Mouse (Mus musculus) brain, embryonic 14.5 days (tissue): ENCODE data around the gene Dnase1l2.

Source experiments
- CTCF ChIP-seq: fragments of 200-500 bp; IDR thresholded peaks from 2 replicates; pipeline ENCODE4 v1.5.1; 2012; ENCODE audit warnings: inconsistent platforms, mild to moderate bottlenecking, moderate library complexity, borderline replicate concordance; ENCODE audit not compliant: insufficient read depth, insufficient read length; ENCODE audit errors: extremely low read depth
- POLR2A ChIP-seq: fragments of 200-500 bp; IDR thresholded peaks from 2 replicates; pipeline ENCODE4 v1.6.1; 2012; ENCODE audit warnings: mild to moderate bottlenecking, inconsistent platforms, borderline replicate concordance; ENCODE audit not compliant: poor library complexity, insufficient read depth, insufficient read length, severe bottlenecking; ENCODE audit errors: extremely low read depth

- no peak for TF ChIP-seq CTCF
- peak; percentile 73 for TF ChIP-seq POLR2A
Measured at GRCm38 (mm10) chr17:24426471-24427169, 16.3 kb downstream of the Dnase1l2 start, which contains the start of gene Eci1.
